Mouse (Mus musculus) heart, embryonic 11.5 days (tissue): Measurements from ENCODE around the gene Slc36a3. TPM values are rescaled to one million over a fixed set of nuclear protein-coding genes. Genes with fewer than 3 reads are reported as not detected.

ENCODE experiments used
- ATAC-seq: fragments of 200-750 bp; cut with Nextera tagmentation; replicated peaks from 2 replicates; pipeline ENCODE4 v1.8.0; 2017; ENCODE audit warnings: moderate library complexity; ENCODE audit not compliant: insufficient number of reproducible peaks, low FRiP score, low TSS enrichment
- H3K27ac ChIP-seq: fragments of 300-500 bp; sonication (generic); 2 replicates; pipeline ENCODE4 v1.5.1; 2014; ENCODE audit warnings: mild to moderate bottlenecking, low read depth, low read length
- H3K27me3 ChIP-seq: fragments of 300-500 bp; sonication (generic); 2 replicates; pipeline ENCODE4 v1.6.1; 2014; ENCODE audit warnings: mild to moderate bottlenecking, low read length, mixed read lengths; ENCODE audit not compliant: control insufficient read depth, insufficient read depth
- H3K36me3 ChIP-seq: fragments of 300-500 bp; sonication (generic); 2 replicates; pipeline ENCODE4 v1.6.1; 2014; ENCODE audit warnings: mild to moderate bottlenecking, low read length, moderate library complexity, mixed read lengths; ENCODE audit not compliant: control insufficient read depth, insufficient read depth
- H3K4me1 ChIP-seq: fragments of 300-500 bp; sonication (generic); 2 replicates; pipeline ENCODE4 v1.6.1; 2014; ENCODE audit warnings: low read length; ENCODE audit not compliant: control insufficient read depth, insufficient read depth
- H3K4me2 ChIP-seq: fragments of 300-500 bp; sonication (generic); 2 replicates; pipeline ENCODE4 v1.6.1; 2014; ENCODE audit warnings: mild to moderate bottlenecking, moderate library complexity
- H3K4me3 ChIP-seq: fragments of 300-500 bp; sonication (generic); 2 replicates; pipeline ENCODE4 v1.5.1; 2014; ENCODE audit warnings: low read depth, low read length
- H3K9ac ChIP-seq: fragments of 300-500 bp; sonication (generic); 2 replicates; pipeline ENCODE4 v1.6.1; 2014; ENCODE audit warnings: mild to moderate bottlenecking, low read depth, low read length, moderate library complexity
- H3K9me3 ChIP-seq: fragments of 300-500 bp; sonication (generic); replicated peaks from 2 replicates; pipeline ENCODE4 v1.6.1; 2016; ENCODE audit warnings: low read length; ENCODE audit not compliant: control insufficient read depth
- WGBS: fragments of 180-500 bp; shearing (Covaris S2); extraction: QIAGEN DNeasy Blood & Tissue Kit; methylation state at CpG from one replicate; pipeline ENCODE4 v1.1.7; 2014; ENCODE audit not compliant: insufficient replicate concordance; 5-methylcytosine and 5-hydroxymethylcytosine counted together
- polyA plus RNA-seq: library from polyadenylated mRNA; unstranded; fragments of >200 nt; fragmentation: Nextera tagmentation; extraction: Ambion mirVana; gene quantifications from 2 replicates; pipeline ENCODE4 v1.2.1, GENCODE M21; 2014

The Slc36a3 gene
- polyA plus RNA-seq, 1 experiment from 2014 or later, result not detected

DNA sequence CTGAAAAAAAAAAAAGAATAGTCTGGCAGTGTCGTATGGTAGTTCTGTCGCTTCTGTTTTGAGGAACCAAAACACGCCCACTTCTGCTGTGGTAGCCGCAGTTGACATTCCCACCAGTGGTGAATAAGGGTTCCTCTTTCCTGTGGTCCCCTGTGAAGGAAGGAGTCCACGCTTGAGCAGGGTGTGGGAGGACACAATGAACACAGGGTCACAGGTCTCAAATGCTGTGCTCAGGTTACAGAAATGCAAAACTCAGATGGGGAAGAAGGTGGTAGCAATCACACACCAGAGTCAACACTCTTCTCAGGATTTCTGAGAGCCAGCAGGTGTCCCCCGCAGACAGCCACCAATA lies 3.5 kb upstream of the Slc36a3 start:
- ATAC-seq, result no peak
- no peaks in the 10 kb centered on the region for H3K4me1 ChIP-seq
- H3K36me3 ChIP-seq, result no peaks in the 10 kb centered on the region
- H3K27ac ChIP-seq, result no peak overlapping the region
- WGBS, result 65% methylated on average over 6 of the region's 6 CpGs
- H3K27me3 ChIP-seq, result no peaks in the 10 kb centered on the region
- no peak overlapping the region for H3K4me3 ChIP-seq
- H3K9ac ChIP-seq, result no peak overlapping the region
- no peak overlapping the region for H3K4me2 ChIP-seq
- no peaks in the 10 kb centered on the region for H3K9me3 ChIP-seq

DNA sequence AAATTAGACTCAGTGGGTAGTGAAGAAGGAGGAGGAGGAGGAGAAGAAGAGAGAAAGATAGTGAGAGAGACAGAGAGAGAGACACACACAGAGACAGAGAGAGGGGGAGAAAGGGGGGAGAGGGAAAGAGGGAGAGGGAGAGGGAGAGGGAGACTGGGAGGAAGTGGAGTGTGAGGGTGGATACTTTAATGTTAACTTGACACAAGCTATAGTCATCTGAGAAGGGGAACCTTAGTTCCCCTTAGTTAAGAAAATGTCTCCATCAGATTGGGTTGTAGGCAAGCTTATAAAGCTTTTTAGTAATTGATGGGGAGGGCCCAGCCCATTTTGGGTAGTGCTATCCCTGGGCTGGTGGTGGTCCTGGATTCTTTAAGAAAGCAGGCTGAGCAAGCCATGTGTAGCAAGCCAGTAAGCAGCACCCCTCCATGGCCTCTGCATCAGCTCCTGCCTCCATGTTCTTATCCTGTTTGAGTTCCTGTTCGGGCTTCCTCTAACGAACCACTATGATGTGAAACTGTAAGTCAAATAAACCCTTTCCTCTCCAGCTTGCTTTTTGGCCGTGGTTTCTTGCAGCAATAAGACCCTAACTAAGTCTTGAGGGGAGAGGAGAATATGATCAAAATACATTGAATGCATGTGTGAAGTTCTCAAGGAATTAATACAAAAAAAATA lies 3.0 kb upstream of the Slc36a3 start:
- no peak for ATAC-seq
- H3K4me1 ChIP-seq, result no peaks in the 10 kb centered on the region
- no peaks in the 10 kb centered on the region for H3K9me3 ChIP-seq
- no peak overlapping the region for H3K4me3 ChIP-seq
- no peak overlapping the region for H3K4me2 ChIP-seq
- no peaks in the 10 kb centered on the region for H3K27me3 ChIP-seq
- no peak overlapping the region for H3K27ac ChIP-seq
- no peak overlapping the region for H3K9ac ChIP-seq
- 47% methylated on average over 3 of the region's 3 CpGs for WGBS
- H3K36me3 ChIP-seq, result no peaks in the 10 kb centered on the region

DNA sequence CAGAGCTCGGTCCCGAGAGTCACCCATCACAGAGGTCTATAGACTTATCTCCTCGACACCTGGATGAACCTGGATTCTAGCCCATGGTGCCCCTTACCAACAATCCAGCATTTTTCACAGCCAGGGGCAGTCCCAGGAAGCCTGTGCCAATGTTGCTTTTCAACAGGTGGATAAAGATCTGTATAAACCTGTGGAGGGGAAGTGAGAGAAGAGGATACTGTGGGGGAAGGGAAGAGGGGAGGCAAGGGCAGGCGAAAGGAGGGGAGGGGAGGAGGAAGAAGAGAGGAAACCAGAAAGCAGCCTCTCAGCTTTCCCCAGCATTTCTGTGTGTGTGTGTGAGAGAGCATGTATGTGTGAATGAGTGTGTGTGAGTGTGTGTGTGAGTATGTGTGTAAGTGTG lies 3.0 kb downstream of the Slc36a3 start:
- Histone ChIP-seq H3K9me3 (no peaks in the 10 kb centered on the region), H3K27ac (no peak overlapping the region), H3K4me1 (no peaks in the 10 kb centered on the region), H3K9ac (no peak overlapping the region), H3K4me3 (no peak overlapping the region), H3K27me3 (no peaks in the 10 kb centered on the region), H3K36me3 (no peaks in the 10 kb centered on the region), H3K4me2 (no peak overlapping the region)
- 76% methylated on average over 4 of the region's 4 CpGs for WGBS
- ATAC-seq, result no peak

DNA sequence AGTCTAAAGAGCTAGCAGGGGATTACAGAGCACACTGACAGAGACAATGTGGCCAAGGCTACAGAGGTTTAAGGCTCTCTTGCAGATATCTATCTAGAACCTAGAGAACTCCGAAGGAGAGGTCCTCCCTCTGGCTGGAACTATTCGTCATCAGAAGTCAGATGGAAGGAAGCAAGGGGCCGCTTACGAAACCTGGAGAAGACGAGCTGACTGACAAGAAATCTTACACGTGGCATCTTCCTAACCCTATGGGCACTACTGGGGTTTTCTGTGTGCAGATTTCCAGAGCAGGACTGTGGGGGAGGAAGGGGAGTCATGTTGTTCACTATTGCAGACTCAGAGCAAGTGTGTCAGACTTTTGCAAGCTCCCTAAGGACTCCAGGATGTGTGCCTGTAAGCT lies 4.1 kb downstream of the Slc36a3 start:
- Histone ChIP-seq H3K4me2 (no peak overlapping the region), H3K9me3 (no peaks in the 10 kb centered on the region), H3K27me3 (no peaks in the 10 kb centered on the region), H3K9ac (no peak overlapping the region), H3K4me3 (no peak overlapping the region), H3K4me1 (no peaks in the 10 kb centered on the region), H3K27ac (no peak overlapping the region; the same call in 1 of the 2 replicates), H3K36me3 (no peaks in the 10 kb centered on the region)
- WGBS, result 60% methylated on average over 6 of the region's 6 CpGs
- no peak for ATAC-seq

DNA sequence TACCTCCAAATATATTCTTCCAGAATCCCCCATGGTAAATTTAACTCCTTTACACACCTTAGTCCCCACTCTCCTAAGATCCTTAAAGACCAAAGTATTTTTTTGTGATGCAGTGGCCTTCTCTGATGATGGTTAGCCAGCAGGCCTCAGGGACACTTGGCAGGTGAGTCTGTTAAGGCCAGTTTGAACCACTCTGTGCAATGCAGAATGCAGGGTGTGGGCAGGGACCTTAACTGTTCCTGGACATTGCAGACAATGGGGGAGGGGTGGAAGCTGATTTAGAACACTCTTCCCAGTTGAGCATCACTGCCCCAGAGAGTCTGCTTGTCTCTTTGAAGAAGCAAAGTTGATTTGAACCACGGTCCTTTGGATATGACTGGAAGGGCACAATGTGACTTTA lies 4.7 kb downstream of the Slc36a3 start:
- WGBS, result 61% methylated on average over 1 of the region's 1 CpGs
- Histone ChIP-seq H3K4me2 (no peak overlapping the region), H3K4me1 (no peaks in the 10 kb centered on the region), H3K4me3 (no peak overlapping the region), H3K9me3 (no peaks in the 10 kb centered on the region), H3K36me3 (no peaks in the 10 kb centered on the region), H3K9ac (no peak overlapping the region), H3K27me3 (no peaks in the 10 kb centered on the region), H3K27ac (no peak overlapping the region)
- ATAC-seq, result no peak

DNA sequence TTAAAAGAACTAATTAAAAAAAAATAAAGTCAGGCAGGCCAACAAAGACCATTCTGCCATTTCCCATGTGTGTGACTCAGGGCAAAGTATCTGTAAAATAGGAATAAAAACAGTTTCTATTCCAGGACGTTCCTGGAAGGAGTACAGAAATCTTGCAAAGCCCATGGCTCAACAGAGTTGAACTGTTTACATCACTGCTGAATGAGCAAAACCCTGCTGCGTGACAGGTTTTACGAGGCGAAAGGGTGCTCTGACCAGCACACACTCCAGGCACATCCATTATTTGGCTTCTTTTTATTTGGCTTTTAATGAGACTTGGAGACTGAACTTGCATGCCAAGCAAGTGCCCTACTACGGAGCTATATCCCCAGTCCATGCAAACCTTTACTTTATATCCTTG lies 7.5 kb downstream of the Slc36a3 start:
- no peaks in the 10 kb centered on the region for H3K4me1 ChIP-seq
- WGBS, result 80% methylated on average over 5 of the region's 5 CpGs
- no peak overlapping the region for H3K27ac ChIP-seq
- H3K4me3 ChIP-seq, result no peak overlapping the region
- no peaks in the 10 kb centered on the region for H3K36me3 ChIP-seq
- H3K9ac ChIP-seq, result no peak overlapping the region
- H3K9me3 ChIP-seq, result no peaks in the 10 kb centered on the region
- H3K27me3 ChIP-seq, result no peaks in the 10 kb centered on the region
- H3K4me2 ChIP-seq, result no peak overlapping the region
- no peak for ATAC-seq

DNA sequence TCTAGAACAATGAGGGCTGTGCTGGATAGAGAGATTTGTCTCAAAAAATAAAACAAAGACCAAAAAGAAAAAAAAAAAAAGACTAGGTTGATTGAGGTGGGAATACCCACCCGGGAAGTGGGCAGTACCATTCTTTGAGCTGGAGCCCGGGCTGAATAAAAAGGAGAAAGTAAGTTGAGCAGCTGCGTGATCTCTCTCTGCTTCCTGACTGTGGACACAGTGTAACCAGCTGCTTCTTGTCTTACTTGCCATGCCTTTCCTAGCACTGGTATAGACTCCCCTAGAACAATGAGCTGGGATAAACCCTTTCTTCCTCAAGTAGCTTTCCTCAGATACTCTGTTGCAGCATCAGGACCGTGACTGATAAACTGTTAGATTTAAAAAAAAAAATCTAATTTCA lies 10.0 kb downstream of the Slc36a3 start:
- H3K27ac ChIP-seq, result no peak overlapping the region
- no peak for ATAC-seq
- no peak overlapping the region for H3K4me2 ChIP-seq
- no peaks in the 10 kb centered on the region for H3K4me1 ChIP-seq
- no peaks in the 10 kb centered on the region for H3K36me3 ChIP-seq
- no peak overlapping the region for H3K4me3 ChIP-seq
- H3K9me3 ChIP-seq, result no peaks in the 10 kb centered on the region
- H3K27me3 ChIP-seq, result no peaks in the 10 kb centered on the region
- 72% methylated on average over 4 of the region's 4 CpGs for WGBS
- H3K9ac ChIP-seq, result no peak overlapping the region

DNA sequence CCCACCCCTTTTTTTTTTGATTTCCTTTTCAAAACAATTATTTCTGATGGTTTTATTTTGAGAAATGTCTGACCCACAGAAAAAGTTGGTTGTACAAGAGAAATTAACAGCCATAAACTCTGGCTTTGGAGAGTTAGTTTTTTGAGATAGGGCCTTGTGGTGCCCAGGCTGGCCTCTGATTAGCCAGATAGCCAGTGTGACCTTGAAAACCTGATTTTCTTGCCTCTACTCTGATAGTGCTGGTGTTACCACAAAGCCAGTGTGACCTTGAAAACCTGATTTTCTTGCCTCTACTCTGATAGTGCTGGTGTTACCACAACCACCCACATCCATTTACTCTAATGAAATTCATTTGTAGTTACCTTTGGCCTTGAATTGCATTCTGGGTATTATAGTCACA lies 13.9 kb downstream of the Slc36a3 start:
- no peak overlapping the region for H3K4me2 ChIP-seq
- H3K36me3 ChIP-seq, result no peaks in the 10 kb centered on the region
- H3K4me1 ChIP-seq, result no peaks in the 10 kb centered on the region
- H3K9ac ChIP-seq, result no peak overlapping the region
- H3K9me3 ChIP-seq, result no peaks in the 10 kb centered on the region
- no peaks in the 10 kb centered on the region for H3K27me3 ChIP-seq
- no peak for ATAC-seq
- H3K4me3 ChIP-seq, result no peak overlapping the region
- no peak overlapping the region for H3K27ac ChIP-seq

DNA sequence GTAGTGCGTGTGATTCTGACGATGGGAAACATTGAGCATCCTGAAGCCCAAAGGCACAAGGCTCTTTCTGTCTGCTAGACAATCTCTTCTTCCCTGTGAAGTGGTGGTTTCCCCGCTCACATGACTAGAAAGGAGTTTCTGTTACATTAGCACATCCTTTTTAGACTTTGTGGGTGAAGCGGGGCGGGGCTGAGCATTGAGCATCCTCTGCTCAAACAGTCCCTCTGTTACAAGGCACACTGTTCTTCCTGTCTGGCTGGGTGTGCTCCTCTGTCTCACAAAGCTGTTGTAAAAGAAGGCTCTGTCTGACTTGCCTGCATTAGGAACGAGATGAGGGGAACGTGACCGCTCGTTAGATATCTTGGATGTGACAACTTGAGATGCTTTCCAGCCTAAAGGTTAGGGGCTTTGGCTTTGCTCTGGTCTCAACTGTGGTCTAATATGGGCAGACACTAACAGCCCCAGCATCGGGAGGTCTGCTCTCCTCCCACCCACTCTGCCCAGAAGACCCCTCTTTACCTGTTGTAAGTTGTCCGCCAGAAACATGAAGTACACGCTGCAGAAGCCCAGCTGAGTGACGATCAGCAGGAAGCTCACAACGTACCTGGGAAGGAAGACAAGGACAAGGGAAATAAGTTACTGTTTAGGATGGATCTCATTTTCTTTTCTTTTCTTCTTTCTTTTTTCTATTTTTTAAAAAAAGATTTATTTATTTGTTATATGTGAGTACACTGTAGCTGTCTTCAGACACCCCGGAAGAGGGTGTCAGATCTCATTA lies 14.5 kb downstream of the Slc36a3 start:
- ATAC-seq, result no peak
- Histone ChIP-seq H3K9ac (no peak overlapping the region), H3K4me1 (no peaks in the 10 kb centered on the region), H3K9me3 (no peaks in the 10 kb centered on the region), H3K36me3 (no peaks in the 10 kb centered on the region), H3K4me2 (no peak overlapping the region), H3K27me3 (no peaks in the 10 kb centered on the region), H3K4me3 (no peak overlapping the region), H3K27ac (no peak overlapping the region)
- 74% methylated on average over 15 of the region's 15 CpGs for WGBS
